Mouse (Mus musculus): Measurements from ENCODE around the gene Zfp672. TPM values are rescaled to one million over a fixed set of nuclear protein-coding genes. Genes with fewer than 3 reads are reported as not detected.
"Not testable (repeated sequence)": the region's sequence is repeated elsewhere in the genome, so short reads cannot be mapped to it uniquely, and the experiment has no call there.

Gene Zfp672
- total and polyA plus RNA-seq, 3 experiments = 33.8 to 48.7 (median 41.9) TPM

DNA sequence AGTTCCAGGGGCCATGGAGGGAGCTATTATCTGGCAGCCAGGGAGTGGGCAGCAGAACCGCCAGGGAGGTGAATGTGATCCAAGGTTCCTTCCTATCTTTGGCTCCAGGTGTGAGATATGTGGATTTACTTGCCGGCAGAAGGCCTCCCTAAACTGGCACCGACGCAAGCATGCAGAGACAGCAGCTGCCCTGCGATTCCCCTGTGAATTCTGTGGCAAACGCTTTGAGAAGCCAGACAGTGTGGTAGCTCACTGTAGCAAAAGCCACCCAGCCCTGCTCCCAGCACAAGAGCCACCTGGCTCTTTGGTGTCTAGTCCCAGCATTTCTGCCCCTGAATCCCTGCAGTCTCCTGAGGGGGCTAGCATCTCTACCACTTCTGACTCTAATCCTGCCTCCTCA, 16.1 kb downstream of the Zfp672 start:
- H3K27me3 ChIP-seq (ENCODE audit: control insufficient read depth, insufficient read depth, low read length) = no peaks in the 10 kb centered on the region
- no peak overlapping the region for H3K4me3 ChIP-seq
- no peaks in the 10 kb centered on the region for H3K36me3 ChIP-seq (ENCODE audit: control insufficient read depth, insufficient read depth, low read length)
- H3K9ac ChIP-seq (ENCODE audit: low read depth, low read length) = no peak overlapping the region
- WGBS = 55% methylated on average over 6 of the region's 6 CpGs
- DNase-seq = no peak
- no peaks in the 10 kb centered on the region for H3K4me1 ChIP-seq (ENCODE audit: control insufficient read depth, insufficient read depth, low read length)
- TF ChIP-seq EP300 (IDR thresholded peaks at IDR 0.05; ENCODE audit: insufficient read depth, low read depth, low read length) = no peak
- peak; percentile 41; the same call in 1 of the 2 replicates for TF ChIP-seq POLR2A (IDR thresholded peaks at IDR 0.05; ENCODE audit: insufficient read depth, low read depth, low read length)
- intact Hi-C loops (cut with DNase I) = no loop called here
- H3K79me2 ChIP-seq (replicated peaks; ENCODE audit: control insufficient read depth, insufficient read depth, low read length) = no peaks in the 10 kb centered on the region
- no peak overlapping the region for H3K27ac ChIP-seq

DNA sequence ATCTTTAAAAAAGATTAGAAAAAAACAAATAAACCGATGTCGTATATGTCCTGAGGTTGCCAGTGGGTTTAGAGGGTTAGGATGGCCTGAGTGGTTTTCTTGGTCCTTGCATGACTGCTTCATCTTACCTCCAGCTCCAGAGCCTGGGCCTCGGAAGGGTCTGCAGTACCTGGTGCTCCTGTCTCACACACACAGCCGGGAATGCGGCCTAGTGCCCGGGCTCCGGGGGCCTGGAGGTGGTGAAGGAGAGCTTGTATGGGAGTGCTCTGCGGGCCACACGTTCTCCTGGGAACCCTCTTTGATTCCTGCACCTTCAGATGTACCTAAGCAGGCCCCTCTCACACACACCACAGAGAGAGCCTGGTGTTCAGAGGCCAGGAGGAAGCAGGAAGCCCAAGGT, 21.5 kb downstream of the Zfp672 start:
- Histone ChIP-seq H3K36me3 (ENCODE audit: control insufficient read depth, insufficient read depth, low read length) (no peaks in the 10 kb centered on the region), H3K4me3 (no peak overlapping the region), H3K79me2 (replicated peaks; ENCODE audit: control insufficient read depth, insufficient read depth, low read length) (no peaks in the 10 kb centered on the region), H3K9ac (ENCODE audit: low read depth, low read length) (no peak overlapping the region), H3K27me3 (ENCODE audit: control insufficient read depth, insufficient read depth, low read length) (no peaks in the 10 kb centered on the region), H3K4me1 (ENCODE audit: control insufficient read depth, insufficient read depth, low read length) (peaks cover 2% of the 10 kb centered on the region; the same call in 1 of the 2 replicates), H3K27ac (no peak overlapping the region)
- WGBS = 98% methylated on average over 9 of the region's 9 CpGs
- TF ChIP-seq CTCF (IDR thresholded peaks at IDR 0.05) (no peak), POLR2A (IDR thresholded peaks at IDR 0.05; ENCODE audit: insufficient read depth, low read depth, low read length) (no peak), EP300 (IDR thresholded peaks at IDR 0.05; ENCODE audit: insufficient read depth, low read depth, low read length) (no peak)
- no peak for DNase-seq
- intact Hi-C loops (cut with DNase I) = loop anchor here (10.0 kb wide), 2 partner anchors 204 to 344 kb away; partner anchors contain the start of gene Cnot8

DNA sequence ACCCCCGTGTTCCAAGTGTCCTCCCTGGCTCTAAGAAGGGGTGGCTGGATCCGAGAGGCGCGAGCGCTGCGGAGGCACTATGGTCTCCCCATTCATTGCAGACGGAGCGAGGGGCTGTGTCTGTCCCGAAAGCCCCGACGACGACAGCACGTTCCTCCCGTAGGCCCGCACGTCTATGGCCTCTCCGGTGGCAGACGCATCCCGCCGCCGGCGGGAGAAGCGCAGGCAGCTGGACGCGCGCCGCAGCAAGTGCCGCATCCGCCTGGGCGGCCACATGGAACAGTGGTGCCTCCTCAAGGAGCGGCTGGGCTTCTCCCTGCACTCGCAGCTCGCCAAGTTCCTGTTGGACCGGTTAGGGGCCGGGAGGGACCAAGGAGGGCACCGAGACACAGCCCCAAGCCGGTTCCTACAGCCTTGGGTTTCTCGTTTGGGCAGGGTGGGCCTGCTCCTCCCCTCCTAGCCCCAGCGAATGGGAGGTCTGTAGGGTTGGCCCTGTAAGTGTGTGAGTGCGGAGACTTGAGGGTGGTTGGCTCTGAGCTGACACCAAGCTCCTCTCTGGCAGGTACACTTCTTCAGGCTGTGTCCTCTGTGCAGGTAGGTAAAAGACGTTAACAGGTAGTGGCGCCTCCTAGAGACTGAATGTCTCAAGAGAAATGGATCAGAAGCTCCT, 22.6 kb downstream of the Zfp672 start:
- peak overlapping the region; percentile 65 for H3K9ac ChIP-seq (ENCODE audit: low read depth, low read length)
- peaks cover 3% of the 10 kb centered on the region; the same call in 1 of the 2 replicates for H3K4me1 ChIP-seq (ENCODE audit: control insufficient read depth, insufficient read depth, low read length)
- no peaks in the 10 kb centered on the region for H3K27me3 ChIP-seq (ENCODE audit: control insufficient read depth, insufficient read depth, low read length)
- TF ChIP-seq EP300 (IDR thresholded peaks at IDR 0.05; ENCODE audit: insufficient read depth, low read depth, low read length) (no peak), CTCF (IDR thresholded peaks at IDR 0.05) (peak; percentile 23; the same call in 1 of the 2 replicates)
- no peaks in the 10 kb centered on the region for H3K79me2 ChIP-seq (replicated peaks; ENCODE audit: control insufficient read depth, insufficient read depth, low read length)
- WGBS = 3% methylated on average over 42 of the region's 42 CpGs
- H3K36me3 ChIP-seq (ENCODE audit: control insufficient read depth, insufficient read depth, low read length) = no peaks in the 10 kb centered on the region
- peak overlapping the region; percentile 66 for H3K4me3 ChIP-seq
- DNase-seq = peak; percentile 64 to 72
- peak overlapping the region; percentile 58 for H3K27ac ChIP-seq
- intact Hi-C loops (cut with DNase I) = loop anchor here (2.0 to 10.0 kb wide), 3 partner anchors 15 to 343 kb away; partner anchors contain the start of gene Cnot8

DNA sequence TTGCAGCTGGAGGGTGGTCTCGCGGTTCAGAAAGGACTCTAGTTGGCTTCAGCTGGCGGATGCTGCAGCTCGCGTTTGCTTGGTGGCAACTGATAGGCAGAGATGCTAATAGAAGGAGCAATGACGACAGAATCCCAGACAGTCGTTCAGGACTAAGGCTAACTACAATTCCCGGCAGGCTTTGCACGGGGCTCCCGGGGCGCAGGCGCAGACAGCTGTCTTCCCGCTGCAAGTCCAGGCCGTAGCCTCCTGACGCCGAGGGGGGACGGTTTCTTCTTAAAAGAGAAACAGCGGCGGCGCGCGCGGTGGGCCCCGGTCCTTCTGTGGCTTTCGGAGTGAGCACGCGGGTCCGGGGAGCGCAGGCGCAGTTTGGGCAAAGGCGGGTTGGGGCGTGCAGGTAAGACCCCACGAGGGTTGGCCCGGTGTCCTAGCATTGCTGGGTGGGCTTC, 23.3 kb downstream of the Zfp672 start, which contains the start of gene Zfp692:
Gene Zfp692, plus strand, starts transcription at position 210 of the 449 bp plus-strand sequence.
- WGBS = under 1% methylated on average over 34 of the region's 34 CpGs
- H3K4me1 ChIP-seq (ENCODE audit: control insufficient read depth, insufficient read depth, low read length) = peaks cover 3% of the 10 kb centered on the region; the same call in 1 of the 2 replicates
- peak; percentile 41; the same call in 1 of the 2 replicates for TF ChIP-seq POLR2A (IDR thresholded peaks at IDR 0.05; ENCODE audit: insufficient read depth, low read depth, low read length)
- TF ChIP-seq EP300 (IDR thresholded peaks at IDR 0.05; ENCODE audit: insufficient read depth, low read depth, low read length) = no peak
- peak within 1 kb of the TSS; percentile 65 for H3K9ac ChIP-seq (ENCODE audit: low read depth, low read length)
- intact Hi-C loops (cut with DNase I) = loop anchor here (2.0 to 10.0 kb wide), 3 partner anchors 16 to 342 kb away; partner anchors contain the start of gene Cnot8
- H3K36me3 ChIP-seq (ENCODE audit: control insufficient read depth, insufficient read depth, low read length) = no peaks in the 10 kb centered on the region
- peak within 1 kb of the TSS; percentile 58 for H3K27ac ChIP-seq
- H3K27me3 ChIP-seq (ENCODE audit: control insufficient read depth, insufficient read depth, low read length) = no peaks in the 10 kb centered on the region
- peak; percentile 93 to 95 for DNase-seq
- peak within 1 kb of the TSS; percentile 66 for H3K4me3 ChIP-seq
- H3K79me2 ChIP-seq (replicated peaks; ENCODE audit: control insufficient read depth, insufficient read depth, low read length) = no peaks in the 10 kb centered on the region

DNA sequence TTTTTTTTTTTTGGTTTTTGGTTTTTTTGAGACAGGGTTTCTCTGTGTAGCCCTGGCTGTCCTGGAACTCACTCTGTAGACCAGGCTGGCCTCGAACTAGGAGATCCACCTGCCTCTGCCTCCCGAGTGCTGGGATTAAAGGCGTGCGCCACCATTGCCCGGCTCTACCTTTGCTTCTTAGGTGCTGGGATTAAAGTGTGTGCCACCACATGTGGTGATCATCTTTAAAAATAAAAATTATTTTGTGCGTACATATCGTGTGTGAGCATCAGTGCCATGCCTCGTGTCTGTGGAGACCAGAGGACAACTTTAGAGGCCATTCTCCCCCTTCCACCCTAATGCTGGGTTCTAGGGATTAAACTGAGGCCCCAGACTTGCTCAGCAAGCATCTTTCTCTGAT, 24.8 kb downstream of the Zfp672 start:
- H3K27me3 ChIP-seq (ENCODE audit: control insufficient read depth, insufficient read depth, low read length); H3K4me1 ChIP-seq (ENCODE audit: control insufficient read depth, insufficient read depth, low read length); H3K79me2 ChIP-seq (replicated peaks; ENCODE audit: control insufficient read depth, insufficient read depth, low read length); H3K9ac ChIP-seq (ENCODE audit: low read depth, low read length); DNase-seq; H3K27ac ChIP-seq; H3K36me3 ChIP-seq (ENCODE audit: control insufficient read depth, insufficient read depth, low read length); H3K4me3 ChIP-seq: not testable (repeated sequence)
- 95% methylated on average over 8 of the region's 8 CpGs for WGBS
- intact Hi-C loops (cut with DNase I) = loop anchor here (10.0 kb wide), 2 partner anchors 200 to 340 kb away; partner anchors contain the start of gene Cnot8

DNA sequence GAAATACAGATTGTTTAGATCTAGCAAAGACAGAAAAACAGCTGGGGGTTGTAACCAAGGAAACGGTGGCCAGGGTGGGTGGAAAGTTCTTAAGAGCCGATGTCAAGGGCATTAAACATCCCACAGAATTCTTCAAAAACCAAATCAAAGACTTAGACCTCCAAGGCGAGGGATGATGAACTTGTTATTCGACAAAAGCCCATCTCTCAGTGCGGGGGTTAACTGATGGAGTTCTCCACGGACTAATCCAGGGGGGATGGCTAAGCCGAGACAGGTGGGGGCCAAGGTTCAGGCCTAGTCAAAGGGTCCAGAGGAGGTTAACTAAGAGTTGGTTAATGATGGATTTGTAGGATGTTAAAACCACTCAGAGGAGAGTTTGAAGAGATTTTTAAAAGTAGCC, 26.5 kb downstream of the Zfp672 start:
- intact Hi-C loops (cut with DNase I) = loop anchor here (5.0 to 10.0 kb wide), 4 partner anchors 126 to 339 kb away; partner anchors contain the start of gene Cnot8
- no peaks in the 10 kb centered on the region for H3K27me3 ChIP-seq (ENCODE audit: control insufficient read depth, insufficient read depth, low read length)
- no peak overlapping the region for H3K9ac ChIP-seq (ENCODE audit: low read depth, low read length)
- H3K4me1 ChIP-seq (ENCODE audit: control insufficient read depth, insufficient read depth, low read length) = peaks cover 4% of the 10 kb centered on the region; the same call in 1 of the 2 replicates
- H3K27ac ChIP-seq = no peak overlapping the region
- TF ChIP-seq POLR2A (IDR thresholded peaks at IDR 0.05; ENCODE audit: insufficient read depth, low read depth, low read length) = no peak
- no peak for TF ChIP-seq CTCF (IDR thresholded peaks at IDR 0.05)
- TF ChIP-seq EP300 (IDR thresholded peaks at IDR 0.05; ENCODE audit: insufficient read depth, low read depth, low read length) = no peak
- no peak for DNase-seq
- 48% methylated on average over 7 of the region's 7 CpGs for WGBS
- no peaks in the 10 kb centered on the region for H3K36me3 ChIP-seq (ENCODE audit: control insufficient read depth, insufficient read depth, low read length)
- no peaks in the 10 kb centered on the region for H3K79me2 ChIP-seq (replicated peaks; ENCODE audit: control insufficient read depth, insufficient read depth, low read length)
- H3K4me3 ChIP-seq = peak overlapping the region; percentile 43; the same call in 1 of the 2 replicates

Data from heart, adult 2 months (tissue).